ENCODE assay signal across 8 mouse cellular contexts in genomic region chr17:24708646-24709045, GRCm38 (mm10). TPM values are rescaled to one million over a fixed set of nuclear protein-coding genes. Genes with fewer than 3 reads are reported as not detected.
DNase-seq lines count a peak whose midpoint lies in the region; ATAC-seq lines count a peak whose summit lies in the region.

No protein-coding gene starts in this region.

- H3K36me3 ChIP-seq in heart, embryonic 13.5 days = peaks cover 19% of the 10 kb centered on the region
- H3K36me3 ChIP-seq in heart, embryonic 10.5 days = peaks cover 19% of the 10 kb centered on the region
- H3K36me3 ChIP-seq in neural tube, embryonic 12.5 days = peaks cover 15% of the 10 kb centered on the region
- H3K36me3 ChIP-seq in limb, embryonic 13.5 days = peaks cover 23% of the 10 kb centered on the region

- ATAC-seq in heart, embryonic 13.5 days (ENCODE audit: extremely low read depth, insufficient number of reproducible peaks, low FRiP score, low TSS enrichment) = no peak
- ATAC-seq in neural tube, embryonic 12.5 days (ENCODE audit: low FRiP score, low read depth) = no peak
- no peak for ATAC-seq in limb, embryonic 13.5 days (ENCODE audit: low FRiP score, low read depth)

- H3K4me3 ChIP-seq in heart, embryonic 13.5 days = peak overlapping the region; percentile 81
- no peak overlapping the region for H3K4me3 ChIP-seq in heart, embryonic 10.5 days
- no peak overlapping the region for H3K4me3 ChIP-seq in neural tube, embryonic 12.5 days
- H3K4me3 ChIP-seq in limb, embryonic 13.5 days = 0 out of 2 replicates have a peak overlapping the region, but pooled peaks have one; percentile 85

- H3K9ac ChIP-seq in heart, embryonic 13.5 days = no peak overlapping the region
- H3K9ac ChIP-seq in neural tube, embryonic 12.5 days = no peak overlapping the region
- H3K9ac ChIP-seq in limb, embryonic 13.5 days = no peak overlapping the region

- H3K4me2 ChIP-seq in heart, embryonic 13.5 days = peak overlapping the region; percentile 86
- H3K4me2 ChIP-seq in neural tube, embryonic 12.5 days (replicated peaks) = peak overlapping the region; percentile 68; the same call in 1 of the 2 replicates
- H3K4me2 ChIP-seq in limb, embryonic 13.5 days (replicated peaks) = peak overlapping the region; percentile 84; the same call in 1 of the 2 replicates

- H3K4me1 ChIP-seq in heart, embryonic 13.5 days = peaks cover 16% of the 10 kb centered on the region
- peaks cover 13% of the 10 kb centered on the region for H3K4me1 ChIP-seq in heart, embryonic 10.5 days
- peaks cover 20% of the 10 kb centered on the region for H3K4me1 ChIP-seq in neural tube, embryonic 12.5 days
- H3K4me1 ChIP-seq in limb, embryonic 13.5 days = peaks cover 14% of the 10 kb centered on the region

- DNase-seq in heart, embryonic 10.5 days (ENCODE audit: low spot score) = no peak
- DNase-seq in neural tube, embryonic 10.5 days (ENCODE audit: extremely low spot score, low spot score) = no peak
- DNase-seq in adrenal gland, postnatal 36 days = no peak
- DNase-seq in urinary bladder, postnatal 4 days (ENCODE audit: low spot score in 2 of 2) = no peak
- DNase-seq in gastrocnemius, postnatal 10 days = no peak

- H3K27ac ChIP-seq in heart, embryonic 13.5 days (replicated peaks) = no peak overlapping the region
- no peak overlapping the region for H3K27ac ChIP-seq in heart, embryonic 10.5 days
- no peak overlapping the region for H3K27ac ChIP-seq in neural tube, embryonic 12.5 days
- no peak overlapping the region for H3K27ac ChIP-seq in limb, embryonic 13.5 days

- no peaks in the 10 kb centered on the region for H3K9me3 ChIP-seq in heart, embryonic 13.5 days
- H3K9me3 ChIP-seq in heart, embryonic 10.5 days = no peaks in the 10 kb centered on the region
- H3K9me3 ChIP-seq in neural tube, embryonic 12.5 days = no peaks in the 10 kb centered on the region
- H3K9me3 ChIP-seq in limb, embryonic 13.5 days = no peaks in the 10 kb centered on the region

- no peaks in the 10 kb centered on the region for H3K27me3 ChIP-seq in heart, embryonic 13.5 days (replicated peaks)
- H3K27me3 ChIP-seq in heart, embryonic 10.5 days (ENCODE audit: insufficient read depth, poor library complexity, severe bottlenecking) = no peaks in the 10 kb centered on the region
- no peaks in the 10 kb centered on the region for H3K27me3 ChIP-seq in neural tube, embryonic 12.5 days (replicated peaks)
- H3K27me3 ChIP-seq in limb, embryonic 13.5 days = no peaks in the 10 kb centered on the region

- WGBS in heart, embryonic 13.5 days = 40% methylated on average over 2 of the region's 2 CpGs
- WGBS in heart, embryonic 10.5 days = 35% methylated on average over 2 of the region's 2 CpGs
- WGBS in neural tube, embryonic 12.5 days = 37% methylated on average over 2 of the region's 2 CpGs
- 35% methylated on average over 2 of the region's 2 CpGs for WGBS in limb, embryonic 13.5 days

RNA-seq across cellular contexts. Expression of gene Tbl3, which starts 1.2 kb away (rescaled TPM):
- 45.7 and 47.4 TPM in 2 replicates for polyA plus RNA-seq in heart, embryonic 13.5 days (2015; fragmentation: Nextera tagmentation; extraction: Ambion mirVana)
- 79.1 and 100 TPM in 2 replicates for polyA plus RNA-seq in heart, embryonic 10.5 days (2016; fragmentation: Nextera tagmentation; extraction: Ambion mirVana)
- polyA plus RNA-seq in neural tube, embryonic 12.5 days (2016; fragmentation: Nextera tagmentation; extraction: Ambion mirVana) = 91.5 and 95.3 TPM in 2 replicates
- 79.8 and 84.6 TPM in 2 replicates for polyA plus RNA-seq in limb, embryonic 13.5 days (2015; fragmentation: Nextera tagmentation; extraction: Ambion mirVana)
- total RNA-seq in adrenal gland, postnatal 36 days (2021) = 10 to 100 TPM; 36.0 to 38.5 TPM
- total RNA-seq in gastrocnemius, postnatal 10 days (2021) = 10 to 100 TPM; 16.7 to 19.4 TPM

RNA-seq across cellular contexts. Expression of gene Rnf151, which starts 9.2 kb away (rescaled TPM):
- not detected in 2 replicates for polyA plus RNA-seq in heart, embryonic 13.5 days (2015; fragmentation: Nextera tagmentation; extraction: Ambion mirVana)
- 0.20 and 0.33 TPM in 2 replicates for polyA plus RNA-seq in heart, embryonic 10.5 days (2016; fragmentation: Nextera tagmentation; extraction: Ambion mirVana)
- polyA plus RNA-seq in neural tube, embryonic 12.5 days (2016; fragmentation: Nextera tagmentation; extraction: Ambion mirVana) = not detected in 2 replicates
- not detected in 2 replicates for polyA plus RNA-seq in limb, embryonic 13.5 days (2015; fragmentation: Nextera tagmentation; extraction: Ambion mirVana)
- not detected for total RNA-seq in adrenal gland, postnatal 36 days (2021)
- not detected for total RNA-seq in gastrocnemius, postnatal 10 days (2021)

RNA-seq across cellular contexts. Expression of gene Rps2, which starts 9.3 kb away (rescaled TPM):
- polyA plus RNA-seq in heart, embryonic 13.5 days (2015; fragmentation: Nextera tagmentation; extraction: Ambion mirVana) = 903 and 1,010 TPM in 2 replicates
- polyA plus RNA-seq in heart, embryonic 10.5 days (2016; fragmentation: Nextera tagmentation; extraction: Ambion mirVana) = 1,171 and 1,258 TPM in 2 replicates
- 826 and 871 TPM in 2 replicates for polyA plus RNA-seq in neural tube, embryonic 12.5 days (2016; fragmentation: Nextera tagmentation; extraction: Ambion mirVana)
- polyA plus RNA-seq in limb, embryonic 13.5 days (2015; fragmentation: Nextera tagmentation; extraction: Ambion mirVana) = 1,267 and 1,298 TPM in 2 replicates
- 100 to 1,000 TPM; 720 to 747 TPM for total RNA-seq in adrenal gland, postnatal 36 days (2021)
- total RNA-seq in gastrocnemius, postnatal 10 days (2021) = 100 to 1,000 TPM; 732 to 736 TPM

RNA-seq across cellular contexts. Expression of gene Noxo1, which starts 12.6 kb away (rescaled TPM):
- polyA plus RNA-seq in heart, embryonic 13.5 days (2015; fragmentation: Nextera tagmentation; extraction: Ambion mirVana) = 1.1 TPM in 2 replicates
- 0.78 and 0.79 TPM in 2 replicates for polyA plus RNA-seq in heart, embryonic 10.5 days (2016; fragmentation: Nextera tagmentation; extraction: Ambion mirVana)
- polyA plus RNA-seq in neural tube, embryonic 12.5 days (2016; fragmentation: Nextera tagmentation; extraction: Ambion mirVana) = 2.4 and 3.0 TPM in 2 replicates
- 2.5 and 3.1 TPM in 2 replicates for polyA plus RNA-seq in limb, embryonic 13.5 days (2015; fragmentation: Nextera tagmentation; extraction: Ambion mirVana)
- 1 to 10 TPM; 4.5 to 6.1 TPM for total RNA-seq in adrenal gland, postnatal 36 days (2021)
- 1 to 10 TPM; 1.6 to 1.9 TPM for total RNA-seq in gastrocnemius, postnatal 10 days (2021)

RNA-seq across cellular contexts. Expression of gene Gfer, which starts 12.7 kb away (rescaled TPM):
- 31.4 and 31.9 TPM in 2 replicates for polyA plus RNA-seq in heart, embryonic 13.5 days (2015; fragmentation: Nextera tagmentation; extraction: Ambion mirVana)
- 38.3 and 49.4 TPM in 2 replicates for polyA plus RNA-seq in heart, embryonic 10.5 days (2016; fragmentation: Nextera tagmentation; extraction: Ambion mirVana)
- polyA plus RNA-seq in neural tube, embryonic 12.5 days (2016; fragmentation: Nextera tagmentation; extraction: Ambion mirVana) = 40.2 and 41.9 TPM in 2 replicates
- 46.6 and 48.1 TPM in 2 replicates for polyA plus RNA-seq in limb, embryonic 13.5 days (2015; fragmentation: Nextera tagmentation; extraction: Ambion mirVana)
- 10 to 100 TPM; 34.5 to 42.0 TPM for total RNA-seq in adrenal gland, postnatal 36 days (2021)
- total RNA-seq in gastrocnemius, postnatal 10 days (2021) = 10 to 100 TPM; 22.2 to 24.6 TPM

Comparison
In these comparisons a context has a peak if more than half of its experiments do, and no peak if none do; other contexts are left out.
1. H3K4me3 ChIP-seq: peak in heart, embryonic 13.5 days (single experiment) and limb, embryonic 13.5 days (single experiment); none in heart, embryonic 10.5 days (single experiment) and neural tube, embryonic 12.5 days (single experiment).
2. Peak in every context shown above with its lines, with median percentiles within 50 percentile points of each other: H3K4me2 ChIP-seq.